Mouse (Mus musculus): ENCODE measurements at regions not wholly inside any gene's neighbourhood (a gene's known extent, or its start where the extent isn't known, plus 50 kb on each side); places are given as distances from the start of the nearest gene placed in this dataset.

DNA sequence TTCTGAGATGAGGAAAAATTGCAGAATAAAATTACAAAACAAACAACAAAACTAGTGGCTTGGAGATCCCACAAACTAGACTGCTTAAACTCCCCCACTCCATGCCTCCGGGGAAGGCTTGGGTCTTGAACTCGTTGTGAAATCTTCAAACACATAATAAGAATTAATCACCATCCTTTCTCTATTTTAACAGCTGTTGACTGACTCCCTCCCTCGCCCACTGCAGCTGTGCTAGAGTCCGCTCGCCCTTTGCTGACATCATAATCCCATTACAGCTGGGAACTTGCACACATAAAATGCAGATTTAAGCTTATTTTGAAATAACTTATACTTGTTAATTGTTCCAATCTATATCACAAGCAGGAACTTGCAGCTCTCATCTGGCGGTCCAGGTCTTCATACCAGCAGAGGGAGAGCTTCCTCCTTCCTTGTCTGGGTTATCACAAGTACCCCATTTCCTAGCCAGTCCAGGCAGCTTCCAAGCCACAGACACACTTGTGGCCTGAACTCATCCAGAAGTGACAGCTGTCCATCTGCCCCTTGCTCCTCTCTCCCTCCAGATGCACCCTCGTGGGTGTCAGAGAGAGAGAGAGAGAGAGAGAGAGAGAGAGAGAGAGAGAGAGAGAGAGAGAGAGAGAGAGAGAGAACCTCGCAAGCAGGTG lies 332.9 kb upstream of the Mki67 start:
- no peak for DNase-seq (ENCODE audit: low spot score)

DNA sequence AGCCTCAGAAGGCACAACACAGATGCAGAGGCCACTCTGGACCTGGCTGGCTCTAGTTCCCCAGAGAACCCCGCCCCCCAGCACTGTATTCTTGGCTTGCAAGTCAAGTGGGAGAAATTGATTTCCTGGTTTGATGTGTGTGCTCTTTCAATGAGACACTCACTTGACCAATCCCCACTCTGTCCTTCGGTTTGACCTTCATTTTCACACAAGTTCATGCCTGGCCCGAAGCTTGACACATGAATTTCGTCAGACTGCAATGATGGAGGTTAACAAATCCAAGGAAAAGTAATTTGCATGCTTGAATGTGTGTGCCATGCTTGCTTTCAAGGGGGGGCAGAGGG lies 333.4 kb upstream of the Mki67 start:
- DNase-seq (ENCODE audit: low spot score) = no peak

DNA sequence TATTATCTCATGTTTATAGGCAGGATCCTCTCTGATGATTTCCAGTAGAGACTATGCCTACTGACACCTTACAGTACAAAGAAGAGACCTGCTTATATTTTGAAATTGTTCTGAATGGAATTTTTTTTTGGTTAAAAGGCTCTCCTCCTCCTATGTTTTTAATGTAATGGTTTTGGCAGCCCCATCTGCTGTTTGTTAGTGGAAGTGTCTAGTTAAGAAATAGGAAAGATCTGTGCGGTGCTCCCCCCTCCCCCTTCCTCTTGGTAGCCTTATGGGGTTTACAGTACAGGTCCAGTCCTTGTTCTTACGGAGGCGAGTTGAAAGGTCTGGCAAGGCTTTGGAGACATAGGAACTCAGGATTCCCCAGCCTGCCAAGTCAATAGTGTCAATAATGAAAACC lies 334.0 kb upstream of the Mki67 start:
- no peak for DNase-seq (ENCODE audit: low spot score)

GRCm38 (mm10) chr7:136056876-136057484 lies 340.8 kb upstream of the Mki67 start:
- DNase-seq (ENCODE audit: low spot score) = no peak

- no peak for DNase-seq (ENCODE audit: low spot score)
These were observed 342.2 kb upstream of the Mki67 start for GRCm38 (mm10) chr7:136058319-136058718.

- no peak for DNase-seq (ENCODE audit: low spot score)
These were observed 342.9 kb upstream of the Mki67 start for GRCm38 (mm10) chr7:136058751-136059681.

GRCm38 (mm10) chr7:136059896-136060295 lies 343.7 kb upstream of the Mki67 start:
- DNase-seq (ENCODE audit: low spot score) = no peak

- DNase-seq (ENCODE audit: low spot score) = no peak
These were observed 344.3 kb upstream of the Mki67 start for GRCm38 (mm10) chr7:136060339-136061073.

GRCm38 (mm10) chr7:136062658-136063057 lies 346.5 kb upstream of the Mki67 start:
- no peak for DNase-seq (ENCODE audit: low spot score)

GRCm38 (mm10) chr7:136065038-136065678 lies 349.0 kb upstream of the Mki67 start:
- DNase-seq (ENCODE audit: low spot score) = no peak

GRCm38 (mm10) chr7:136065679-136066055 lies 349.5 kb upstream of the Mki67 start:
- DNase-seq (ENCODE audit: low spot score) = no peak

GRCm38 (mm10) chr7:136070881-136071280 lies 354.7 kb upstream of the Mki67 start:
- DNase-seq (ENCODE audit: low spot score) = no peak

DNA sequence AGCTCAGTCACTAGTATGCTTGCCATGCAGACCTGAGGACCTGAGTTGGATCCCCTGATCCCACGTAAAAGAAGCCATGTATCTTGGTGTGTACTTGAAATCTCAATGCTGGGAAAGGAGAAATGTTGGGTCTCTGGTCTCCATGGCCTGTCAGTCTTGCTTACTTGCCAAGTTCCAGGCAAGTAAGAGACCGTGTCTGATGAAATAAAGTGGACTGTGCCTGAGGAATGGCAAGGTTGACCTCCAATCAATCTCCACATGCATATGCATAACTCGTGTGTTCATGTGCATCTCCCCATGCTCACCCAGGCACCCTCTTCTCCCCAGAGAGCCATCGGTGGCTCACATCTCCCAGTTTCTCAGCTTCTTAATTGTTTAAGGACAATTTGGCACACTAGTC lies 355.2 kb upstream of the Mki67 start:
- DNase-seq (ENCODE audit: low spot score) = no peak

GRCm38 (mm10) chr7:136073265-136073799 lies 357.2 kb upstream of the Mki67 start:
- DNase-seq (ENCODE audit: low spot score) = no peak

DNA sequence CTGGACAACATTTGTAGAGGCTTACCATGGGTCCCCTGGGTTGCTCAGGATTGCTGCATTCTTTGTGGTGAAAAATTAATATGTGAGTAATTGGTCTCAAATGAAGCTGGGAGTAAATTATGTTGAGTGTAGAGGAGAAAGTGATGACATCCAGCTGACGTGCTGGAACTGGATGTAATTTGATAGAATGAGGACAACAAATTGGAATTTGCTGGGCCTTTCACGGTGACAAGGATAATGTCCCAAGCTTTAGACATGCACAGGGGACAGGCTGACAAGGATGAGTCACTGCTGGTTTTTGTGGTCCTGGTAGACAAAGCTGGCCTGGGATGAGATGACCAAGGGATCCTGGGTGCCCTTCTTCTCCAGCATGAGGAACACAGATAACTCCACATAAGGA lies 357.9 kb upstream of the Mki67 start:
- no peak for DNase-seq (ENCODE audit: low spot score)

- no peak for DNase-seq (ENCODE audit: low spot score)
These were observed 365.5 kb upstream of the Mki67 start for GRCm38 (mm10) chr7:136081534-136082252.

- DNase-seq (ENCODE audit: low spot score) = no peak
These were observed 366.2 kb upstream of the Mki67 start for GRCm38 (mm10) chr7:136082253-136082867.

DNA sequence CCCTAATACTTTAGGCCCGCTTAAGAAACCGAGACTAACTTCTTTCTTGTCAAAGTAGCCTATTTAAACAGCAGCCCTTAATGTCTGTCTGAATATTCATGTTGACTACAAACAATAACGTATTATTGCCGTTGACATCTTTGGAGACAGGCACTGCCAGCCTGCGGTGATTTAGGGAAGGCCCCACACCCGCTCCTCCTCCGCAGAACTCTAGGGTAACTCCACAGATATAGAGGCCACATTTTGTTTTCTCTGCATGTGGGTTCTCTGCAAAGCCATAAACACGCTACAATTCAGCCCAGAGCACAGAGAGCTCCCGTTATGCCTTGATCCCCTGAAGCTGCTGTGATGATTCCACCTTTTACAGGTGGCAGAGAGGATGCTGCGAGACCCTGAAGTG lies 366.8 kb upstream of the Mki67 start:
- no peak for DNase-seq (ENCODE audit: low spot score)

- no peak for DNase-seq (ENCODE audit: low spot score)
These were observed 367.6 kb upstream of the Mki67 start for GRCm38 (mm10) chr7:136083571-136084342.

DNA sequence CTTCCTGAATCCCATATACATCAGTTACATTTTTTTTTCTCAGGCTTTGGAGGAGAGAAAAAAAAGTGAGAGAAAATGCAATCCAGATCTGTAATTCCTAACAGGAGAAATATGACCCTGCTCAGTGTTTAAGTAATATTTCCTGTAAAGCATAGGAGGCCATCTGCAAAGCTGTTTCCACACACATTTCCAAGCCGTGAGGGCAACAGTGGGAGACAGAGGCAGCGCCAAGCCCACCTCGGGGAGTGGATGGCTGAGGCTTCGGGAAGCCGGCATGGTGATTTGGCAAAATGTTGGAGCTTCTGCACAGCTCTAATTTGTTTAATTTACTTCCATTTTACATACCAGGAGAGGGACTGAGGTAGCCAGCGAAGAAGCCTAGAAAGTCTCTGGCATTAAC lies 372.6 kb upstream of the Mki67 start:
- DNase-seq (ENCODE audit: low spot score) = no peak
